Mouse (Mus musculus): Measurements from ENCODE around the gene Itgb2. TPM values are rescaled to one million over a fixed set of nuclear protein-coding genes. Genes with fewer than 3 reads are reported as not detected.

The Itgb2 gene
- polyA plus RNA-seq, 1 experiment: 69.1 TPM

DNA sequence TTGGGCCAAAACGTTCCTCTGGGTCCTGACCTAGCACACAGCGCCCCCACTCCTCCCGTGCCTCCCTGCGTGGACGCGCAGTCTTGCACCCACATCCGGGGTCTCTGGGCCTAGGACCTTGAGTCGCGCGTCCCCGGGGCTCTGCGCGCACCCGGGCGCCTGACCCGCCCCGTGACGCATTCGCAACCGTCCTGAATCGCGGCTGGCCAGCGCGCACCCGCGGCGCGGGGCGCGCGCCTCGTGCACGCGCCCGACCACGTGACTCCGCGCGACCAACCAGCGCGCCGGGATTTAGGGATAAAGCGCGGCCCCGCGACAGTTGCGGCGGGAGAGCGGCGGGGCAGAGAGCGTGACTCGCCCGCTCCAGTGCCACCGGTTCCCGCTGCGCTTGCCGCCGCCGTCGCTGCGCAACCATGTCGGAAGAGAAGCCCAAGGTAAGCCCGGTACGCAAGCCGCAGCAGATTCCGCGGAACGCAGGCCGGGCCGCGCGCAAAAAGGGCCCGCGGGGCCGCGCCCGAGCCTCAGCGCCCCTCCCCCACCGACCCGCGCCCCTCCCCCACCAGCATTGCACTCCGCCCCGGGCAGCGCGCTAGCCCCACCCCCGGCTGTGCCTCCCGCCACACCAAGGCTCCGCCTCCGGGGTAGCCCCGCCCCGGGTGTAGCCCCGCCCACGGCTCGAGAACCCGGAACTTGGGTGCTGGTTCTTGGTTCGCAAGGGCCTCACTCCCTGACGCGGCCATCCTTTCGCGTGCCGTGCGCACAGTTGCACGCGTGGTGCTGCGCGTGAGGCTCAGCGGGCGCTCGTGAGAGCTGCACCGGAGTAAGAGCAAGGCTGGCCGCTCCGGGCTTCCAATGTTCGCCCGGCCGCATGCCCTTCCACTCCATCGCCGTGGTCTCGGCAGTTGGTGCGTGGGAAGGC lies 76.1 kb downstream of the Itgb2 start, which contains the start of the genes Sumo3 and Gm49325:
TSS of gene Sumo3 (plus strand) at position 190 of the 919 bp plus-strand sequence.
TSS of gene Gm49325 (plus strand) at position 290 of the 919 bp plus-strand sequence.
- TF ChIP-seq CTCF (IDR thresholded peaks at IDR 0.05; ENCODE audit: control insufficient read depth, insufficient read depth, low read length) (peak; percentile 22; the same call in 1 of the 2 replicates), POLR2A (IDR thresholded peaks at IDR 0.05; ENCODE audit: borderline replicate concordance, control insufficient read depth, low read depth, low read length) (peak; percentile 96)
- under 1% methylated on average over 117 of the region's 119 CpGs for WGBS
- peak within 1 kb of the TSS; percentile 98 for H3K27ac ChIP-seq (ENCODE audit: control insufficient read depth, insufficient read depth, low read depth, low read length, poor library complexity)
- peak within 1 kb of the TSS; percentile 86 for H3K4me3 ChIP-seq (replicated peaks; ENCODE audit: control insufficient read depth, low read depth, low read length)
- H3K4me1 ChIP-seq (ENCODE audit: control insufficient read depth, insufficient read depth, low read length): peaks cover 2% of the 10 kb centered on the region; the same call in 1 of the 2 replicates

DNA sequence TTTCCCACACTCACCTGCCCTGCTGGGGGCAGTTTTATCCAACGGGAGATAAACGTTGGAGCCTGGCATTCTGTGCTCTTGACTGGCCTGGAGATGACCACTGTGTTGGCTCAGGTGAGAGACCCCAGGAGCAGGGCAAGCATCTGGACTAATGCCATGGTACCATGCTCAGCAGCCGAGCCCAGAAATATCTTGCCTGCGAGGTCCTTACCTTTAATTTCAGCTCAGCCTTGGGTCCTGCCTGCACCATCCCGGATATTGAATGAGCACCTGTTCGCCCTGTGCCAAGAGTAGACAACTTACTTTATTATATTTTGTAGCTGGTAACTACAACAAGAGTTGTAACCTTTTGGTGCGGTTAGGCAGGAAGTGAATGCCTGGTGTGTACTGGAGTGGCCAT lies 76.8 kb downstream of the Itgb2 start:
- WGBS: 8% methylated on average over 7 of the region's 7 CpGs
- peaks cover 2% of the 10 kb centered on the region; the same call in 1 of the 2 replicates for H3K4me1 ChIP-seq (ENCODE audit: control insufficient read depth, insufficient read depth, low read length)
- TF ChIP-seq CTCF (IDR thresholded peaks at IDR 0.05; ENCODE audit: control insufficient read depth, insufficient read depth, low read length): no peak
- TF ChIP-seq POLR2A (IDR thresholded peaks at IDR 0.05; ENCODE audit: borderline replicate concordance, control insufficient read depth, low read depth, low read length): no peak

DNA sequence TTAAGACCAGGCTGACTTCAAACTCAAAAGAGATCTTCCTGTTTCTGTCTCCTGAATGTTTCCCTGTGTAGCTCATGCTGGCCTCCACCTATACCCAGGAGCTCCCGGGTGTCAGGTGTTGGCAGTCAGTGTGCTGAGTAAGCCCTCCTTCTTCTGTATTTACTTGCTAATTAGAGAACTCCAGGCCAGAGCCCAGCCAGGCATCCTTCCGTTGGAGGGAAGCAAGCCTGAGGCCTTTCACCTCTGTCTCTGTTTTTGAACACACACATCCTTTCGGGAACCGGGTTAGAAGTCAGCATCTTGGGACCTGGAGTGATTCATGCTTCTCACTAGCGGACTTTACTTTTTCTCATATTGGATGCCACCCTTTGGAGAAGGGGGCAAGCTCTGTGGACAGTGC lies 77.4 kb downstream of the Itgb2 start:
- Histone ChIP-seq H3K4me1 (ENCODE audit: control insufficient read depth, insufficient read depth, low read length) (peaks cover 2% of the 10 kb centered on the region; the same call in 1 of the 2 replicates), H3K27ac (ENCODE audit: control insufficient read depth, insufficient read depth, low read depth, low read length, poor library complexity) (no peak overlapping the region; the same call in 1 of the 2 replicates), H3K4me3 (replicated peaks; ENCODE audit: control insufficient read depth, low read depth, low read length) (peak overlapping the region; percentile 10)
- TF ChIP-seq CTCF (IDR thresholded peaks at IDR 0.05; ENCODE audit: control insufficient read depth, insufficient read depth, low read length): no peak
- no peak for TF ChIP-seq POLR2A (IDR thresholded peaks at IDR 0.05; ENCODE audit: borderline replicate concordance, control insufficient read depth, low read depth, low read length)
- 23% methylated on average over 5 of the region's 5 CpGs for WGBS

More for the DNA sequence above, 76.8 kb downstream of the Itgb2 start:
- H3K27ac ChIP-seq (ENCODE audit: control insufficient read depth, insufficient read depth, low read depth, low read length, poor library complexity): peak overlapping the region; percentile 93
- peak overlapping the region; percentile 85 for H3K4me3 ChIP-seq (replicated peaks; ENCODE audit: control insufficient read depth, low read depth, low read length)

DNA sequence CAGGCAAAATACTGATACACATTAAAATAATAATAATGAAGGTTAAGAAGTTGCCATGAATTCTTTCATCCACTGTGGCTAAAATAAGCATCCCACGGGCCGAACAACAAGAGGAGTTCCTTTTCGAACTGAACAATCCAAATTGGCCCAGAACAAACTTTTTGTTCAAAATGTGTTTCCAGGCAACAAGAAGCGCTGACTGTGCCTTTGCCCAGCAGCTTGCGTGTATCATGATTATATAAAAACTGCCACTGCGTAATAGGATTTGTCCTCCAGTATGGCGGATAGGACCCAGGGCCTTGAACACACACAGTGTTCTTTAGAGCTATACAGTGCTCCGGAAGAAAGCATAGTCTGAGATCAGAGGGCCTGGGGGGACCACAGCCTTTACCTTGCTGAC lies 78.5 kb downstream of the Itgb2 start:
- Histone ChIP-seq H3K4me1 (ENCODE audit: control insufficient read depth, insufficient read depth, low read length) (peaks cover 2% of the 10 kb centered on the region; the same call in 1 of the 2 replicates), H3K27ac (ENCODE audit: control insufficient read depth, insufficient read depth, low read depth, low read length, poor library complexity) (no peak overlapping the region), H3K4me3 (replicated peaks; ENCODE audit: control insufficient read depth, low read depth, low read length) (no peak overlapping the region)
- TF ChIP-seq POLR2A (IDR thresholded peaks at IDR 0.05; ENCODE audit: borderline replicate concordance, control insufficient read depth, low read depth, low read length): no peak
- 91% methylated on average over 8 of the region's 8 CpGs for WGBS

DNA sequence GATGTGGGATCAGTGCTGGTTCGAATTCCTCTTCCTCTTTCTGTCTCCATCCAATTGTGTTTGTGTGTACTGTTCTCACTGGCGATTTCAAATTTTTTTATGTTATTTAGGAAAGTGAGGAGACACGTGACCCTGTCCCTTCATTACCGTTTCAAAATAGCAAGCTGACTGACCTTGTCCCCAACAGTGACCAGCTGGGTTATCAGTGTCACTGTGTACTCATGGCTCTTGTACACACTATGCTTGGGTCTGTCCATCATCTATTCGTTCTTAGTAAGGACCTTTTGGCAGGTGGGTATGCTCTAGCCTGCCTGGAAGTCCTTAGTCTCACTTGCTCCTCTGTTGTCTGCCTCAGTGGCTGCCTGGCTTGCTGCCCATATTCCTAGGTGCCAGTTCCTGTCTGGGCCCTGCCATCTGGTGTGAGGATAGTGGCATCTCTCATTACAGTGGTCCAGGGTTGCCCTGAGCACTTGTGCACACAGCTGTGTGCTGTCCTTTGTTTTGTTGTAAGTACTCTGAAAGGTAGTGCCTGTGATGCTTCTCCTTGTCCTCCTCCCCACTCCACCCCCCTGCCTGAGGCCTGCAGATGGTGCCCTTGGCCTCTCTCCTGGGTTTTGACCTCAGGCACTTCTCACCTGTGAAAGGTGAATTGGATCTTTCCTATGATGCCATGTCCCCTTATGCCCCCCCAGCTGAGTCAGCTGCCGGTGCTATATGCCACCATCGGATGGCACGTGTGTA lies 80.3 kb downstream of the Itgb2 start:
- no peak overlapping the region for H3K27ac ChIP-seq (ENCODE audit: control insufficient read depth, insufficient read depth, low read depth, low read length, poor library complexity)
- peaks cover 2% of the 10 kb centered on the region; the same call in 1 of the 2 replicates for H3K4me1 ChIP-seq (ENCODE audit: control insufficient read depth, insufficient read depth, low read length)

DNA sequence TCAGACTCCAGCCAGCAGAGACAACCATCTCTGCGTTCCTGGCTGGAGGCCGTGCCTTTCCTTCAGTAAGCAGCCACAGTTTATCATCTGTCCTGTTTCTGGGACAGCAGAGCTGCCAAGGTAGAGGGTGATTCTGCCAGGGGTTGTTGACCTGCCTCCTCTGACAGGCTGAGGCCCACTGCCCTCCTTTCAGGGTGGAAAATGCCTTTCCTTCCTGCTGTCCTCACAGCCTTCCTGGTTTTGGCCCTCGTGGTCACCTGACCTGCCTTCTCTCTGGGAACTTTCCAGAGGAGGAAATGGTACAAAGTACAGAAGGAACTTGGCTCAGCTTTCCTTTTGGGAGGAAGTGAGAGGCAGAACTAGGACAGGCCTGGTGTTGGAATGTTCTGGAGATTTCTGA lies 83.4 kb downstream of the Itgb2 start:
- WGBS: 52% methylated on average over 3 of the region's 3 CpGs
- no peak overlapping the region for H3K4me3 ChIP-seq (replicated peaks; ENCODE audit: control insufficient read depth, low read depth, low read length)
- TF ChIP-seq CTCF (IDR thresholded peaks at IDR 0.05; ENCODE audit: control insufficient read depth, insufficient read depth, low read length) (no peak), POLR2A (IDR thresholded peaks at IDR 0.05; ENCODE audit: borderline replicate concordance, control insufficient read depth, low read depth, low read length) (no peak)
- no peaks in the 10 kb centered on the region for H3K4me1 ChIP-seq (ENCODE audit: control insufficient read depth, insufficient read depth, low read length)
- no peak overlapping the region for H3K27ac ChIP-seq (ENCODE audit: control insufficient read depth, insufficient read depth, low read depth, low read length, poor library complexity)

More for the DNA sequence above, 80.3 kb downstream of the Itgb2 start:
- H3K4me3 ChIP-seq (replicated peaks; ENCODE audit: control insufficient read depth, low read depth, low read length): no peak overlapping the region
- TF ChIP-seq CTCF (IDR thresholded peaks at IDR 0.05; ENCODE audit: control insufficient read depth, insufficient read depth, low read length) (no peak), POLR2A (IDR thresholded peaks at IDR 0.05; ENCODE audit: borderline replicate concordance, control insufficient read depth, low read depth, low read length) (no peak)
- 76% methylated on average over 8 of the region's 8 CpGs for WGBS

Other genes with a start within 250 kb of the Itgb2 start
- gene Adarb1, start 112.0 kb upstream of the Itgb2 start, polyA plus RNA-seq (2011; ENCODE audit: insufficient read depth, insufficient read length, low replicate concordance, missing spikeins): 1.7 and 2.1 TPM in 2 replicates
- 12.3 and 29.2 TPM in 2 replicates for gene Fam207a, start 14.5 kb upstream of the Itgb2 start, polyA plus RNA-seq (2011; ENCODE audit: insufficient read depth, insufficient read length, low replicate concordance, missing spikeins)
- gene Pttg1ip, start 51.5 kb downstream of the Itgb2 start, polyA plus RNA-seq (2011; ENCODE audit: insufficient read depth, insufficient read length, low replicate concordance, missing spikeins): 38.1 and 67.0 TPM in 2 replicates
- gene Sumo3, start 75.8 kb downstream of the Itgb2 start, polyA plus RNA-seq (2011; ENCODE audit: insufficient read depth, insufficient read length, low replicate concordance, missing spikeins): 69.9 and 76.0 TPM in 2 replicates
- gene Gm49325, start 75.9 kb downstream of the Itgb2 start, polyA plus RNA-seq (2011; ENCODE audit: insufficient read depth, insufficient read length, low replicate concordance, missing spikeins): not detected in 2 replicates
- 21.5 and 35.5 TPM in 2 replicates for gene Ube2g2, start 92.0 kb downstream of the Itgb2 start, polyA plus RNA-seq (2011; ENCODE audit: insufficient read depth, insufficient read length, low replicate concordance, missing spikeins)
- not detected in 2 replicates for gene Tspear, start 156.3 kb downstream of the Itgb2 start, polyA plus RNA-seq (2011; ENCODE audit: insufficient read depth, insufficient read length, low replicate concordance, missing spikeins)
- not detected in 2 replicates for gene Gm19402, start 160.5 kb downstream of the Itgb2 start, polyA plus RNA-seq (2011; ENCODE audit: insufficient read depth, insufficient read length, low replicate concordance, missing spikeins)
- gene Gm9508, start 167.0 kb downstream of the Itgb2 start, polyA plus RNA-seq (2011; ENCODE audit: insufficient read depth, insufficient read length, low replicate concordance, missing spikeins): not detected in 2 replicates
- not detected in 2 replicates for gene Gm10272, start 176.4 kb downstream of the Itgb2 start, polyA plus RNA-seq (2011; ENCODE audit: insufficient read depth, insufficient read length, low replicate concordance, missing spikeins)
- gene Gm10024, start 181.2 kb downstream of the Itgb2 start, polyA plus RNA-seq (2011; ENCODE audit: insufficient read depth, insufficient read length, low replicate concordance, missing spikeins): not detected in 2 replicates
- not detected in 2 replicates for gene Gm10142, start 185.6 kb downstream of the Itgb2 start, polyA plus RNA-seq (2011; ENCODE audit: insufficient read depth, insufficient read length, low replicate concordance, missing spikeins)
- gene Krtap12-1, start 190.3 kb downstream of the Itgb2 start, polyA plus RNA-seq (2011; ENCODE audit: insufficient read depth, insufficient read length, low replicate concordance, missing spikeins): not detected in 2 replicates
- gene Gm10100, start 196.2 kb downstream of the Itgb2 start, polyA plus RNA-seq (2011; ENCODE audit: insufficient read depth, insufficient read length, low replicate concordance, missing spikeins): not detected in 2 replicates
- not detected in 2 replicates for gene Gm18596, start 212.4 kb downstream of the Itgb2 start, polyA plus RNA-seq (2011; ENCODE audit: insufficient read depth, insufficient read length, low replicate concordance, missing spikeins)
- gene Gm9736, start 221.1 kb downstream of the Itgb2 start, polyA plus RNA-seq (2011; ENCODE audit: insufficient read depth, insufficient read length, low replicate concordance, missing spikeins): not detected in 2 replicates
- gene Gm3233, start 229.4 kb downstream of the Itgb2 start, polyA plus RNA-seq (2011; ENCODE audit: insufficient read depth, insufficient read length, low replicate concordance, missing spikeins): not detected in 2 replicates
- gene Gm3238, start 241.1 kb downstream of the Itgb2 start, polyA plus RNA-seq (2011; ENCODE audit: insufficient read depth, insufficient read length, low replicate concordance, missing spikeins): not detected in 2 replicates
- gene Gm7138, start 246.7 kb downstream of the Itgb2 start, polyA plus RNA-seq (2011; ENCODE audit: insufficient read depth, insufficient read length, low replicate concordance, missing spikeins): not detected in 2 replicates

All from bone marrow, adult 2 months (tissue).